Mouse (Mus musculus) cerebellum, adult 2 months (tissue): ENCODE results near the gene Psma1. TPM values are rescaled to one million over a fixed set of nuclear protein-coding genes. Genes with fewer than 3 reads are reported as not detected.

ENCODE experiments used
- DNase-seq, 2 experiments: peaks; one replicate each; pipeline ENCODE4 v3.0.0; 2021
- H3K27ac ChIP-seq: fragments of 200-500 bp; 2 replicates; pipeline ENCODE4 v1.5.1; 2012; ENCODE audit warnings: low read length, control low read depth, inconsistent platforms; ENCODE audit not compliant: insufficient read depth
- H3K27me3 ChIP-seq: fragments of 200-500 bp; 2 replicates; pipeline ENCODE4 v1.6.1; 2012; ENCODE audit warnings: inconsistent platforms, mild to moderate bottlenecking, low read length, moderate library complexity; ENCODE audit not compliant: control insufficient read depth, insufficient read depth
- H3K4me1 ChIP-seq: fragments of 200-500 bp; 2 replicates; pipeline ENCODE4 v1.6.1; 2011; ENCODE audit warnings: low read length; ENCODE audit not compliant: control insufficient read depth, insufficient read depth
- H3K4me3 ChIP-seq: fragments of 200-500 bp; replicated peaks from 2 replicates; pipeline ENCODE3; 2011; ENCODE audit warnings: mild to moderate bottlenecking, low read depth, low read length, control low read depth; ENCODE audit not compliant: insufficient read depth
- CTCF ChIP-seq: fragments of 200-500 bp; IDR thresholded peaks from 2 replicates; pipeline ENCODE4 v1.5.1; 2011; ENCODE audit warnings: low read depth, mild to moderate bottlenecking, control low read depth, low read length, moderate library complexity, borderline replicate concordance; ENCODE audit not compliant: insufficient read depth
- POLR2A ChIP-seq: fragments of 200-500 bp; IDR thresholded peaks from 2 replicates; pipeline ENCODE4 v1.6.1; 2011; ENCODE audit warnings: low read length, control low read depth, borderline replicate concordance; ENCODE audit not compliant: insufficient read depth
- WGBS: fragments of 180-500 bp; shearing (Covaris S2); methylation state at CpG from one replicate; pipeline ENCODE4 v1.1.7; 2018; 5-methylcytosine and 5-hydroxymethylcytosine counted together
- polyA plus RNA-seq: library from polyadenylated mRNA; depleted of rRNA; stranded (reverse); fragments of >200 nt; gene quantifications from 2 replicates; pipeline ENCODE4 v1.2.3, GENCODE M21; 2012

Psma1 gene
- polyA plus RNA-seq, 1 experiment, result 177 TPM

GRCm38 (mm10) chr7:114291461-114292335 lies 15.8 kb upstream of the Psma1 start:
- WGBS, result 33% methylated on average over 15 of the region's 15 CpGs
- Histone ChIP-seq H3K4me3 (no peak overlapping the region), H3K27ac (peak overlapping the region; percentile 90), H3K4me1 (peaks cover 16% of the 10 kb centered on the region), H3K27me3 (no peaks in the 10 kb centered on the region)
- TF ChIP-seq CTCF (no peak), POLR2A (no peak)
- peak; percentile 52 to 58 for DNase-seq

- DNase-seq, result peak; percentile 82 to 93
- H3K27me3 ChIP-seq, result no peaks in the 10 kb centered on the region
- H3K4me3 ChIP-seq, result no peak overlapping the region
- H3K27ac ChIP-seq, result peak overlapping the region; percentile 92
- 8% methylated on average over 5 of the region's 5 CpGs for WGBS
- peak; percentile 20; the same call in 1 of the 2 replicates for TF ChIP-seq POLR2A
- TF ChIP-seq CTCF, result no peak
- peaks cover 16% of the 10 kb centered on the region for H3K4me1 ChIP-seq
Measured at GRCm38 (mm10) chr7:114290078-114290506, 14.2 kb upstream of the Psma1 start.

- TF ChIP-seq POLR2A (no peak), CTCF (no peak)
- no peaks in the 10 kb centered on the region for H3K27me3 ChIP-seq
- no peak for DNase-seq
- H3K4me1 ChIP-seq, result no peaks in the 10 kb centered on the region
- no peak overlapping the region for H3K4me3 ChIP-seq
- WGBS, result 89% methylated on average over 14 of the region's 14 CpGs
- no peak overlapping the region for H3K27ac ChIP-seq
Measured at GRCm38 (mm10) chr7:114284296-114284910, 8.5 kb upstream of the Psma1 start.

GRCm38 (mm10) chr7:114283006-114283405 lies 7.1 kb upstream of the Psma1 start:
- Histone ChIP-seq H3K27ac (no peak overlapping the region), H3K4me3 (no peak overlapping the region), H3K4me1 (no peaks in the 10 kb centered on the region), H3K27me3 (no peaks in the 10 kb centered on the region)
- TF ChIP-seq CTCF (no peak), POLR2A (no peak)
- DNase-seq, result no peak
- WGBS, result 85% methylated on average over 9 of the region's 9 CpGs

GRCm38 (mm10) chr7:114281671-114282070 lies 5.8 kb upstream of the Psma1 start:
- WGBS, result 58% methylated on average over 3 of the region's 3 CpGs
- Histone ChIP-seq H3K4me3 (no peak overlapping the region), H3K27ac (no peak overlapping the region), H3K4me1 (no peaks in the 10 kb centered on the region), H3K27me3 (no peaks in the 10 kb centered on the region)
- TF ChIP-seq CTCF (peak; percentile 35; the same call in 1 of the 2 replicates), POLR2A (no peak)
- peak in 1 of 2 experiments; percentile 28 for DNase-seq

- no peaks in the 10 kb centered on the region for H3K4me1 ChIP-seq
- DNase-seq, result no peak
- peak overlapping the region; percentile 71 for H3K27ac ChIP-seq
- no peaks in the 10 kb centered on the region for H3K27me3 ChIP-seq
- TF ChIP-seq POLR2A (no peak), CTCF (no peak)
- under 1% methylated on average over 24 of the region's 24 CpGs for WGBS
- peak overlapping the region; percentile 82 for H3K4me3 ChIP-seq
Measured at GRCm38 (mm10) chr7:114275372-114276004, 430 bp downstream of the Psma1 start.

- DNase-seq, result no peak
- Histone ChIP-seq H3K4me3 (no peak overlapping the region), H3K27me3 (no peaks in the 10 kb centered on the region), H3K4me1 (no peaks in the 10 kb centered on the region), H3K27ac (no peak overlapping the region)
- WGBS, result 96% methylated on average over 5 of the region's 5 CpGs
- TF ChIP-seq POLR2A, result no peak
- no peak for TF ChIP-seq CTCF
Measured at GRCm38 (mm10) chr7:114268446-114268845, 7.5 kb downstream of the Psma1 start.
